Mouse (Mus musculus): ENCODE results near the gene Zfp931. TPM values are rescaled to one million over a fixed set of nuclear protein-coding genes. Genes with fewer than 3 reads are reported as not detected.
"Not testable (repeated sequence)": the region's sequence is repeated elsewhere in the genome, so short reads cannot be mapped to it uniquely, and the experiment has no call there.

Zfp931 gene
- polyA plus RNA-seq (2016; fragmentation: Nextera tagmentation; extraction: Ambion mirVana) = 17.6 and 18.0 TPM in 2 replicates

GRCm38 (mm10) chr2:178078166-178078717 is at the start of gene Zfp931:
TSS of gene Zfp931 (minus strand) at chr2:178078476.
- not testable (repeated sequence) for DNase-seq (ENCODE audit: low spot score); H3K9me3 ChIP-seq (replicated peaks); H3K36me3 ChIP-seq; H3K4me1 ChIP-seq; H3K27me3 ChIP-seq (ENCODE audit: low read depth, poor library complexity, severe bottlenecking); H3K27ac ChIP-seq (replicated peaks)
- whole genome bisulfite sequencing = 0% methylated on average over 7 of the region's 14 CpGs
- peak within 1 kb of the TSS; percentile 55 for H3K4me3 ChIP-seq

- WGBS = 93% methylated on average over 7 of the region's 7 CpGs
- Histone ChIP-seq H3K27me3 (ENCODE audit: low read depth, poor library complexity, severe bottlenecking) (peaks cover 5% of the 10 kb centered on the region), H3K36me3 (no peaks in the 10 kb centered on the region), H3K4me3 (no peak overlapping the region), H3K27ac (replicated peaks) (no peak overlapping the region), H3K4me1 (0 out of 2 replicates have a peak, but pooled peaks cover 9% of the 10 kb centered on the region), H3K9me3 (replicated peaks) (no peaks in the 10 kb centered on the region)
- DNase-seq (ENCODE audit: low spot score) = peak; percentile 11
Observed at GRCm38 (mm10) chr2:178126041-178126820, 48.0 kb upstream of the Zfp931 start.

GRCm38 (mm10) chr2:178125427-178125826 is 47.2 kb upstream of the Zfp931 start:
- no peaks in the 10 kb centered on the region for H3K9me3 ChIP-seq (replicated peaks)
- H3K36me3 ChIP-seq = no peaks in the 10 kb centered on the region
- no peak overlapping the region for H3K4me3 ChIP-seq
- H3K4me1 ChIP-seq = 0 out of 2 replicates have a peak, but pooled peaks cover 10% of the 10 kb centered on the region
- H3K27me3 ChIP-seq (ENCODE audit: low read depth, poor library complexity, severe bottlenecking) = peaks cover 13% of the 10 kb centered on the region
- 84% methylated on average over 8 of the region's 8 CpGs for WGBS
- no peak overlapping the region for H3K27ac ChIP-seq (replicated peaks)
- peak; percentile 10 for DNase-seq (ENCODE audit: low spot score)

GRCm38 (mm10) chr2:178123466-178123865 is 45.2 kb upstream of the Zfp931 start:
- Histone ChIP-seq H3K9me3 (replicated peaks) (no peaks in the 10 kb centered on the region), H3K36me3 (no peaks in the 10 kb centered on the region), H3K4me1 (peaks cover 25% of the 10 kb centered on the region), H3K27ac (replicated peaks) (no peak overlapping the region), H3K4me3 (no peak overlapping the region), H3K27me3 (ENCODE audit: low read depth, poor library complexity, severe bottlenecking) (peaks cover 33% of the 10 kb centered on the region)
- 84% methylated on average over 15 of the region's 15 CpGs for WGBS
- DNase-seq (ENCODE audit: low spot score) = peak; percentile 9

GRCm38 (mm10) chr2:178121946-178122665 is 43.8 kb upstream of the Zfp931 start:
- Histone ChIP-seq H3K36me3 (no peaks in the 10 kb centered on the region), H3K4me3 (no peak overlapping the region), H3K27ac (replicated peaks) (no peak overlapping the region), H3K4me1 (peaks cover 28% of the 10 kb centered on the region), H3K27me3 (ENCODE audit: low read depth, poor library complexity, severe bottlenecking) (peaks cover 46% of the 10 kb centered on the region), H3K9me3 (replicated peaks) (no peaks in the 10 kb centered on the region)
- 41% methylated on average over 4 of the region's 4 CpGs for WGBS
- DNase-seq (ENCODE audit: low spot score) = peak; percentile 11

GRCm38 (mm10) chr2:178121375-178121688 is 43.1 kb upstream of the Zfp931 start:
- Histone ChIP-seq H3K9me3 (replicated peaks) (no peaks in the 10 kb centered on the region), H3K27ac (replicated peaks) (no peak overlapping the region), H3K27me3 (ENCODE audit: low read depth, poor library complexity, severe bottlenecking) (peaks cover 48% of the 10 kb centered on the region), H3K4me3 (no peak overlapping the region), H3K36me3 (no peaks in the 10 kb centered on the region), H3K4me1 (peaks cover 28% of the 10 kb centered on the region)
- peak; percentile 10 for DNase-seq (ENCODE audit: low spot score)
- WGBS = 49% methylated on average over 2 of the region's 2 CpGs

GRCm38 (mm10) chr2:178120651-178121374 is 42.5 kb upstream of the Zfp931 start:
- H3K27me3 ChIP-seq (ENCODE audit: low read depth, poor library complexity, severe bottlenecking) = peaks cover 48% of the 10 kb centered on the region
- H3K27ac ChIP-seq (replicated peaks) = no peak overlapping the region

GRCm38 (mm10) chr2:178120356-178120645 is 42.0 kb upstream of the Zfp931 start:
- Histone ChIP-seq H3K4me3 (no peak overlapping the region), H3K36me3 (no peaks in the 10 kb centered on the region), H3K4me1 (peaks cover 24% of the 10 kb centered on the region), H3K27ac (replicated peaks) (no peak overlapping the region), H3K9me3 (replicated peaks) (no peaks in the 10 kb centered on the region), H3K27me3 (ENCODE audit: low read depth, poor library complexity, severe bottlenecking) (peaks cover 48% of the 10 kb centered on the region)
- no peak for DNase-seq (ENCODE audit: low spot score)

More at GRCm38 (mm10) chr2:178120651-178121374, 42.5 kb upstream of the Zfp931 start:
- DNase-seq (ENCODE audit: low spot score) = peak; percentile 9
- Histone ChIP-seq H3K36me3 (no peaks in the 10 kb centered on the region), H3K9me3 (replicated peaks) (no peaks in the 10 kb centered on the region), H3K4me1 (peaks cover 28% of the 10 kb centered on the region), H3K4me3 (no peak overlapping the region)
- WGBS = 92% methylated on average over 8 of the region's 8 CpGs

- Histone ChIP-seq H3K4me1 (peaks cover 24% of the 10 kb centered on the region), H3K4me3 (peak overlapping the region; percentile 64), H3K27ac (replicated peaks) (0 out of 2 replicates have a peak overlapping the region, but pooled peaks have one; percentile 53), H3K9me3 (replicated peaks) (no peaks in the 10 kb centered on the region), H3K27me3 (ENCODE audit: low read depth, poor library complexity, severe bottlenecking) (peaks cover 48% of the 10 kb centered on the region), H3K36me3 (no peaks in the 10 kb centered on the region)
- DNase-seq (ENCODE audit: low spot score) = no peak
- 21% methylated on average over 19 of the region's 19 CpGs for WGBS
Observed at GRCm38 (mm10) chr2:178119561-178120355, 41.5 kb upstream of the Zfp931 start.

GRCm38 (mm10) chr2:178118801-178119560 is 40.7 kb upstream of the Zfp931 start, which contains the start of gene Phactr3:
TSS of gene Phactr3 (plus strand) at chr2:178118975.
- Histone ChIP-seq H3K9me3 (replicated peaks) (no peaks in the 10 kb centered on the region), H3K27me3 (ENCODE audit: low read depth, poor library complexity, severe bottlenecking) (peaks cover 48% of the 10 kb centered on the region), H3K36me3 (no peaks in the 10 kb centered on the region), H3K4me3 (peak within 1 kb of the TSS; percentile 64), H3K27ac (replicated peaks) (peak within 1 kb of the TSS; percentile 53), H3K4me1 (peaks cover 24% of the 10 kb centered on the region)
- DNase-seq (ENCODE audit: low spot score) = peak; percentile 49
- 1% methylated on average over 45 of the region's 45 CpGs for WGBS

GRCm38 (mm10) chr2:178117946-178118345 is 39.7 kb upstream of the Zfp931 start:
- WGBS = 23% methylated on average over 12 of the region's 12 CpGs

More at GRCm38 (mm10) chr2:178117946-178118345, 39.7 kb upstream of the Zfp931 start:
- Histone ChIP-seq H3K27me3 (ENCODE audit: low read depth, poor library complexity, severe bottlenecking) (peaks cover 48% of the 10 kb centered on the region), H3K4me1 (peaks cover 24% of the 10 kb centered on the region), H3K4me3 (no peak overlapping the region), H3K36me3 (no peaks in the 10 kb centered on the region), H3K9me3 (replicated peaks) (no peaks in the 10 kb centered on the region), H3K27ac (replicated peaks) (no peak overlapping the region)
- DNase-seq (ENCODE audit: low spot score) = peak; percentile 58

Data from midbrain, embryonic 10.5 days (tissue).